Mouse (Mus musculus): ENCODE results near the gene Gm7903.
"Not testable (repeated sequence)": the region's sequence is repeated elsewhere in the genome, so short reads cannot be mapped to it uniquely, and the experiment has no call there.

Gene Gm7903

DNA sequence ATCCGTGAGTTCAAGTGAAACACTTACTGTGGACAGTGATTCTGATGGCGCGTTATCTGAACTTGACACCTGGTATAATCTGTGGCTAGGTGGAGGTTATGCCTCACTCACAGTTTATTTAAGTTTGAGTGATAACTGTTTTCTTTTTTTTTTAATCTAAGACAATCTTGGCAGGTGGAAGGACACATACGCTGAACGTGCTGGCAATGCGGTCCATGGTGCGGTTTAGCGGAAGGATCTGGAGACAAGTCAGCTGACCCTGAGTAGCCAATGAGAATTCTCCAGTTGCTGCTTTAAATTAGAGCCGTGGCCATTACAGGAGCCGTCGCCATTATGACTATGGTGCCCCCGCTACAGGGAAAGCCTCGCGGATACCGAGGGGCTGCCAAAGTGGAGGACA, at the start of gene Gm7903:
Gm7903 (plus strand) TSS at position 301 of the 400 bp plus-strand sequence.
- not testable (repeated sequence) for TF ChIP-seq GATA4 (IDR thresholded peaks at IDR 0.05; ENCODE audit: insufficient replicate concordance, low read length)

Measured in liver, adult (tissue).